Mouse (Mus musculus) C2C12 (cell line): ENCODE data around the gene Gm28845. TPM values are rescaled to one million over a fixed set of nuclear protein-coding genes. Genes with fewer than 3 reads are reported as not detected.
"Not testable (repeated sequence)": the region's sequence is repeated elsewhere in the genome, so short reads cannot be mapped to it uniquely, and the experiment has no call there.

Source experiments
- H3K27me3 ChIP-seq: one replicate; pipeline ENCODE4 v1.6.1; 2011; ENCODE audit not compliant: control insufficient read depth, insufficient read depth, insufficient read length
- H3K36me3 ChIP-seq: one replicate; pipeline ENCODE4 v1.6.1; 2011; ENCODE audit not compliant: control insufficient read depth, insufficient read depth
- H3K4me3 ChIP-seq: one replicate; pipeline ENCODE4 v1.5.1; 2011; ENCODE audit warnings: mild to moderate bottlenecking, control low read depth; ENCODE audit not compliant: poor library complexity, insufficient read depth, severe bottlenecking
- H3K79me2 ChIP-seq: one replicate; pipeline ENCODE4 v1.6.1; 2011; ENCODE audit not compliant: control insufficient read depth, insufficient read depth
- H3K79me3 ChIP-seq: one replicate; pipeline ENCODE4 v1.6.1; 2011; ENCODE audit warnings: low read depth, control low read depth
- H3ac ChIP-seq: one replicate; pipeline ENCODE3; 2011; ENCODE audit warnings: low read depth; ENCODE audit not compliant: control insufficient read depth, insufficient read length
- CEBPB ChIP-seq: IDR thresholded peaks from one replicate; pipeline ENCODE4 v1.6.1; 2011; ENCODE audit warnings: low read depth, mild to moderate bottlenecking, control low read depth, moderate library complexity
- CTCF ChIP-seq: IDR thresholded peaks from one replicate; pipeline ENCODE4 v1.5.1; 2011; ENCODE audit not compliant: control insufficient read depth, insufficient read depth, insufficient read length
- FOSL1 ChIP-seq: IDR thresholded peaks from one replicate; pipeline ENCODE4 v1.8.0; 2011; ENCODE audit warnings: mild to moderate bottlenecking, low read length; ENCODE audit not compliant: poor library complexity, insufficient read depth, severe bottlenecking
- MAX ChIP-seq: IDR thresholded peaks from one replicate; pipeline ENCODE4 v1.6.1; 2011; ENCODE audit warnings: mild to moderate bottlenecking, control low read depth
- MYOD1 ChIP-seq: IDR thresholded peaks from one replicate; pipeline ENCODE4 v1.6.1; 2011; ENCODE audit warnings: low read depth; ENCODE audit not compliant: control insufficient read depth, insufficient read length
- MYOG ChIP-seq: IDR thresholded peaks from one replicate; pipeline ENCODE4 v1.6.1; 2011; ENCODE audit not compliant: control insufficient read depth, insufficient read length; ENCODE audit errors: extremely low read depth
- USF1 ChIP-seq: IDR thresholded peaks from one replicate; pipeline ENCODE4 v1.6.1; 2011; ENCODE audit warnings: low read depth, mild to moderate bottlenecking, control low read depth, moderate library complexity
- polyA plus RNA-seq: library from polyadenylated mRNA; unstranded; fragments of >200 nt; fragmentation: generic; extraction: Trizol; gene quantifications from one replicate; pipeline ENCODE4 v1.2.1, GENCODE M21; 2012; ENCODE audit warnings: missing spikeins

The Gm28845 gene
- polyA plus RNA-seq, 1 experiment = not detected

DNA sequence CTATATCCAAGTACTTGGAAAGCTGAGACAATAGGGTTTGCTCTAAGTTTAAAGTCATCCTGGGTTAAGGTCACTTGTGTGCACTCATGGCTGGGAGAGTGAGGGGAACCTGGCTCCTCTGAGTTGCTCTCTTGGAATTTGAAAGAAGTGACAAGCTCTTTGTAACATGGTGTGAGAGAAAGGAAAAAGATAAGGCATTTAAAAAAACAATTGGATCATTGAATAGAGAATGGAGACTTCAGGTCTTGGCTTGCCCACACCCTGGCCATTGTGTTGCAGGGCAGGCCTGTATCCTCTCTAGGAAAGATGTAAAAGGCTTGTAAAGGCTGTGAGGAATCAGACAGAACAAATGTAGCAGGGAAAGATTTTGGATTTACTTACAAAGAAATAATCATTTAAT is 51.5 kb downstream of the Gm28845 start:
- TF ChIP-seq MYOG (no peak), MYOD1 (no peak), USF1 (no peak), CTCF (no peak), CEBPB (no peak), MAX (no peak), FOSL1 (no peak)
- Histone ChIP-seq H3K36me3 (no peaks in the 10 kb centered on the region), H3K79me2 (no peaks in the 10 kb centered on the region), H3K4me3 (no peak overlapping the region), H3K79me3 (no peaks in the 10 kb centered on the region), H3ac (no peak overlapping the region), H3K27me3 (no peaks in the 10 kb centered on the region)

DNA sequence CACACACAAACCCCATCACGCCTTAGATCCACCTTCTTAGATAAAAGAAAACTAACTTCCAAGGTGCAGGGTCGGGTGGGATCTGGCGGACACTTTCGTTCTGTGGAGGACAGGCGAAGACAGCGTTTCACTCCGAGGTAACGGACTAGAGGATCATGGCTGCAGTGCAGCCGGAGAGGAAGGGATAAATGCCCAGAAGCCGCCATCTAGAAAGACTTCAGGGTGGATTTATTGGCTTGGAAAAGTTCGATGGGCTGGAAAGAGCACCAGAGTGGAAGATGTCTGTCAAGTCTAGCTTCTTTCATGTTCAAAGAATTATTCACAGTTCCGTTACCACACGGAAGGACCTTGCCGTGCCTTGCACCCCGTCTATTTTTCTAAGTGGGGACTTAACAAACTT is 55.2 kb downstream of the Gm28845 start:
- no peak overlapping the region for H3ac ChIP-seq
- no peaks in the 10 kb centered on the region for H3K79me2 ChIP-seq
- no peaks in the 10 kb centered on the region for H3K36me3 ChIP-seq
- no peaks in the 10 kb centered on the region for H3K79me3 ChIP-seq
- TF ChIP-seq USF1 = no peak
- no peaks in the 10 kb centered on the region for H3K27me3 ChIP-seq
- no peak overlapping the region for H3K4me3 ChIP-seq

DNA sequence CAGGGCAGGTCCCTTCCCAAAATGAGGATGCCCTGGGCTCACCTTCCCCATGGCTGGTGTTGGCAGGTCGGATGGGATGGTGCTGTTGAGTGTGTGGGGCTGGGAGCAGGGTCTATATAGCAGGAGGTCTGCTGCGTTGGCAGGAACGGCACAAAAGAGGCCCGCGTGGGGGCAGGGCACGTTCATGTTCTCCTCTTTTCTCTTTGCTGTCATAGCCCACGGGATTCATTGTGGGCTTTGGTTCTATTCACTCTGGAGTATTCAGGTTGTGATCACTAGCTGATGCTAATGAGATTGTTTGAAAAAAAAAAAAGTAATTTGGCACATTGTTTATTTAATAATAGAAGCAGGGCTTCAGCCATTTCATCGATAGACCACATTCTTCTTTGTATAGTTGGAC is 56.0 kb downstream of the Gm28845 start, which contains the start of gene Crygd:
Gene Crygd, minus strand, starts transcription at position 101 of the 400 bp plus-strand sequence.
- Histone ChIP-seq H3K79me2 (no peaks in the 10 kb centered on the region), H3K79me3 (no peaks in the 10 kb centered on the region), H3ac (no peak within 1 kb of the TSS), H3K27me3 (no peaks in the 10 kb centered on the region), H3K4me3 (no peak within 1 kb of the TSS), H3K36me3 (no peaks in the 10 kb centered on the region)
- TF ChIP-seq USF1 (no peak), CEBPB (no peak), FOSL1 (no peak)

DNA sequence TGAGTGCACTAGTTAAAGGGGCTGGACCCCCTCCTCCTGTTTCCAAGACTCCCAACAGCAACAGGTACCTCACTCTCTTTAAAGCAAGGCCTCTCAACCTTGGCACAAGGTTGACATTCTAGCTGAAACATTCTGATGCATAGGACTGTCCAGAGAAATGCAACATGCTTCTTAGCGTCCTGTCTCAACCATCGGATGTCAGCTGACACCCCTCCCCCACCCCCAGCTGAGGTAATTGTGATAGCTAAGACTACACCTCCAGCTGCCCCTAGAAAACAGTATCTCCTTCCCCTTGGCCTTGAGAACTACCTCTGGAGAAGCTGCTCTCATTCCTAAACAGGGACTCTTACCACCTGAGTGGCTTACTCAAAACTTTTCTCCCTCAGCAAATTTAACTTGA is 67.2 kb downstream of the Gm28845 start:
- Histone ChIP-seq H3K27me3 (no peaks in the 10 kb centered on the region), H3ac (no peak overlapping the region), H3K79me3 (no peaks in the 10 kb centered on the region), H3K36me3 (no peaks in the 10 kb centered on the region), H3K79me2 (no peaks in the 10 kb centered on the region), H3K4me3 (no peak overlapping the region)
- TF ChIP-seq MYOG (no peak), CTCF (no peak), FOSL1 (no peak), USF1 (no peak), MYOD1 (no peak), CEBPB (no peak), MAX (no peak)

GRCm38 (mm10) chr1:65051696-65052095 is 67.7 kb downstream of the Gm28845 start:
- no peak for TF ChIP-seq MAX
- TF ChIP-seq FOSL1 = no peak
- no peak for TF ChIP-seq MYOG
- no peak for TF ChIP-seq CTCF
- no peak for TF ChIP-seq MYOD1
- TF ChIP-seq USF1 = no peak
- TF ChIP-seq CEBPB = no peak
- H3K79me2 ChIP-seq = no peaks in the 10 kb centered on the region
- no peaks in the 10 kb centered on the region for H3K36me3 ChIP-seq
- H3K27me3 ChIP-seq = no peaks in the 10 kb centered on the region
- H3ac ChIP-seq = no peak overlapping the region
- H3K4me3 ChIP-seq = no peak overlapping the region
- H3K79me3 ChIP-seq = no peaks in the 10 kb centered on the region

DNA sequence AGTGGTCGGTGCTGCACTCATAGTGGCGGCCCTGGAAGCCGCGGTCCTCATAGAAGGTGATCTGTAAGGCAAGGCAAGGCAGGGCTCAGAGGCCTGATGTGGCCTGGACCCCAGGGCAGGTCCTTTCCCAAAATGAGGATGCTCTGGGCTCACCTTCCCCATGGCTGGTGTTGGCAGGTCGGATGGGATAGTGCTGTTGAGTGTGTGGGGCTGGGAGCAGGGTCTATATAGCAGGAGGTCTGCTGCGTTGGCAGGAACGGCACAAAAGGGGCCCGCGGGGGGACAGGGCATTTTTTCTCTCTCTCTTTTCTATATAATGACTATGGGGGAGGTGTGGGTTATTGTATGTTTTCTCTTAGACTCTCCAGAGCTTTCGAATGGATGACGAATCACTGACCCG is 68.4 kb downstream of the Gm28845 start, which contains the start of gene Cryge:
Gene Cryge, minus strand, starts transcription at position 198 of the 400 bp plus-strand sequence.
- H3K4me3 ChIP-seq, H3ac ChIP-seq, H3K36me3 ChIP-seq, H3K27me3 ChIP-seq, H3K79me2 ChIP-seq, H3K79me3 ChIP-seq: not testable (repeated sequence)

Other genes with a start within 250 kb of the Gm28845 start
- 2.3 TPM for gene Plekhm3, start 162.7 kb downstream of the Gm28845 start, polyA plus RNA-seq
- not detected for gene Akr1cl, start 86.8 kb downstream of the Gm28845 start, polyA plus RNA-seq
- gene Cryge, start 68.4 kb downstream of the Gm28845 start, polyA plus RNA-seq = not detected
- gene Crygd, start 56.1 kb downstream of the Gm28845 start, polyA plus RNA-seq = not detected
- not detected for gene Crygc, start 45.9 kb downstream of the Gm28845 start, polyA plus RNA-seq
- gene Crygb, start 37.3 kb downstream of the Gm28845 start, polyA plus RNA-seq = not detected
- not detected for gene Cryga, start 16.2 kb downstream of the Gm28845 start, polyA plus RNA-seq
- not detected for gene D630023F18Rik, start 3.7 kb upstream of the Gm28845 start, polyA plus RNA-seq
- gene Idh1, start 66.9 kb upstream of the Gm28845 start, polyA plus RNA-seq = 38.7 TPM
- gene Pikfyve, start 67.1 kb upstream of the Gm28845 start, polyA plus RNA-seq = 3.2 TPM
- not detected for gene Pth2r, start 162.5 kb upstream of the Gm28845 start, polyA plus RNA-seq